9 mouse cellular contexts compared by ENCODE assay signal in the genomic region with DNA sequence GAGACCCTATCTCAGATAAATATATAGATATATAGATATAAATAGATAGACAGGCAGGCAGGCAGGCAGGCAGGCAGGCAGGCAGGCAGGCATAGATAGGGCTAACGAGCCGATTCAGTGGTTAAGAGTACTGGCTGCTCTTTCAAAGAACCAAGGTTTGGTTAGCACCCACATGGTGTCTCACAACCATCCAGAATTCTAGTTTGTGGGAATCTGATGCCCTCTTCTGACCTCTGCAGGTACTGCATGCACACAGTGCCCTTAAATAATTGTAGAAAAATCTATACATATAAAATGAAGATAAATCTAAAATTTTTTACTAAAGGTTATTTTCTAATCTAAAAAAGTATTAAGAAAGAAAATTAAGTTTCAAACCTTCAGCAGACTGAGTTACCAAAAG. TPM values are rescaled to one million over a fixed set of nuclear protein-coding genes. Genes with fewer than 3 reads are reported as not detected.
DNase-seq lines count a peak whose midpoint lies in the region; ATAC-seq and TF ChIP-seq lines count a peak whose summit lies in the region.
"Had no signal": no experiment of that assay in that cellular context is flagged by ENCODE, and none has a peak within 500 bp of the region (broad histone marks: within the 10 kb centered on the region; RNA-seq: fewer than 3 reads in every experiment).

No protein-coding gene starts in this region.

- no peak overlapping the region for H3K27ac ChIP-seq in kidney, postnatal 0 days
- H3K27ac ChIP-seq in kidney, embryonic 15.5 days = no peak overlapping the region
- no peak overlapping the region for H3K27ac ChIP-seq in embryonic facial prominence, embryonic 11.5 days (replicated peaks; ENCODE audit: low read depth, low read length)
- H3K27ac ChIP-seq: embryonic facial prominence, embryonic 13.5 days had no signal

- ATAC-seq in kidney, postnatal 0 days (replicated peaks; ENCODE audit: low FRiP score, low read depth) = no peak
- ATAC-seq in kidney, embryonic 15.5 days (replicated peaks; ENCODE audit: low FRiP score) = no peak
- ATAC-seq in embryonic facial prominence, embryonic 11.5 days (replicated peaks; ENCODE audit: insufficient number of reproducible peaks, low FRiP score, low TSS enrichment, low read depth) = no peak
- no peak for ATAC-seq in erythroid progenitor cell, adult 5-6 weeks (replicated peaks; ENCODE audit: low FRiP score, poor library complexity, severe bottlenecking)

- H3K4me1 ChIP-seq in kidney, postnatal 0 days (replicated peaks; ENCODE audit: insufficient read depth, low read length) = no peaks in the 10 kb centered on the region
- H3K4me1 ChIP-seq in kidney, embryonic 15.5 days = no peaks in the 10 kb centered on the region
- H3K4me1 ChIP-seq in E14TG2a.4 (replicated peaks; ENCODE audit: low read depth, low read length) = peaks cover 14% of the 10 kb centered on the region
- no peaks in the 10 kb centered on the region for H3K4me1 ChIP-seq in embryonic facial prominence, embryonic 11.5 days (ENCODE audit: control insufficient read depth, insufficient read depth, low read length)
- H3K4me1 ChIP-seq: embryonic facial prominence, embryonic 13.5 days had no signal

- no peaks in the 10 kb centered on the region for H3K27me3 ChIP-seq in kidney, postnatal 0 days (ENCODE audit: insufficient read depth, low read length)
- no peaks in the 10 kb centered on the region for H3K27me3 ChIP-seq in kidney, embryonic 15.5 days
- peaks cover 30% of the 10 kb centered on the region for H3K27me3 ChIP-seq in E14TG2a.4 (ENCODE audit: insufficient read depth, low read length)
- H3K27me3 ChIP-seq in embryonic facial prominence, embryonic 11.5 days (ENCODE audit: control insufficient read depth, insufficient read depth, low read length) = no peaks in the 10 kb centered on the region
- H3K27me3 ChIP-seq: embryonic facial prominence, embryonic 13.5 days had no signal

- peak; percentile 16 for DNase-seq in kidney, postnatal 0 days (ENCODE audit: low spot score)
- peak; percentile 48 for DNase-seq in A20 (ENCODE audit: low read depth, low spot score)
- peak; percentile 35 for DNase-seq in embryonic facial prominence, embryonic 11.5 days (ENCODE audit: low spot score)
- DNase-seq in testis, postnatal 14 days (ENCODE audit: low spot score) = no peak
- DNase-seq in right cerebral cortex, adult 18-20 months = no peak

- peak; percentile 64 for TF ChIP-seq CTCF in kidney, postnatal 0 days (IDR thresholded peaks at IDR 0.05; ENCODE audit: low read depth)
- peak; percentile 78 for TF ChIP-seq CTCF in E14TG2a.4 (conservative IDR thresholded peaks at IDR 0.05; ENCODE audit: low read length)

- no peak overlapping the region for H3K4me2 ChIP-seq in kidney, postnatal 0 days (ENCODE audit: low read length)
- no peak overlapping the region for H3K4me2 ChIP-seq in kidney, embryonic 15.5 days
- H3K4me2 ChIP-seq in embryonic facial prominence, embryonic 11.5 days (ENCODE audit: low read depth, low read length) = no peak overlapping the region
- H3K4me2 ChIP-seq: embryonic facial prominence, embryonic 13.5 days had no signal

- H3K9me3 ChIP-seq in kidney, postnatal 0 days (replicated peaks; ENCODE audit: low read length) = no peaks in the 10 kb centered on the region
- no peaks in the 10 kb centered on the region for H3K9me3 ChIP-seq in kidney, embryonic 15.5 days (replicated peaks)
- H3K9me3 ChIP-seq in E14TG2a.4 (ENCODE audit: low read length) = no peaks in the 10 kb centered on the region
- H3K9me3 ChIP-seq in embryonic facial prominence, embryonic 11.5 days (replicated peaks; ENCODE audit: control insufficient read depth, low read length) = no peaks in the 10 kb centered on the region
- H3K9me3 ChIP-seq: embryonic facial prominence, embryonic 13.5 days had no signal

- no peak overlapping the region for H3K9ac ChIP-seq in kidney, postnatal 0 days (ENCODE audit: low read depth, low read length)
- no peak overlapping the region for H3K9ac ChIP-seq in kidney, embryonic 15.5 days
- no peak overlapping the region for H3K9ac ChIP-seq in embryonic facial prominence, embryonic 11.5 days (replicated peaks; ENCODE audit: low read length)
- H3K9ac ChIP-seq: embryonic facial prominence, embryonic 13.5 days had no signal

- H3K4me3 ChIP-seq in kidney, postnatal 0 days (replicated peaks; ENCODE audit: low read depth, low read length) = no peak overlapping the region
- H3K4me3 ChIP-seq in kidney, embryonic 15.5 days (replicated peaks) = no peak overlapping the region
- no peak overlapping the region for H3K4me3 ChIP-seq in E14TG2a.4 (replicated peaks; ENCODE audit: low read length)
- no peak overlapping the region for H3K4me3 ChIP-seq in embryonic facial prominence, embryonic 11.5 days (ENCODE audit: low read depth, low read length)
- H3K4me3 ChIP-seq: embryonic facial prominence, embryonic 13.5 days had no signal

- 81% methylated on average over 2 of the region's 2 CpGs for WGBS in kidney, postnatal 0 days
- 77% methylated on average over 2 of the region's 2 CpGs for WGBS in kidney, embryonic 15.5 days
- 73% methylated on average over 2 of the region's 2 CpGs for WGBS in embryonic facial prominence, embryonic 11.5 days

- peaks cover 37% of the 10 kb centered on the region for H3K36me3 ChIP-seq in kidney, postnatal 0 days (ENCODE audit: insufficient read depth, low read length)
- H3K36me3 ChIP-seq in kidney, embryonic 15.5 days = peaks cover 69% of the 10 kb centered on the region
- no peaks in the 10 kb centered on the region; the same call in 1 of the 2 replicates for H3K36me3 ChIP-seq in E14TG2a.4 (ENCODE audit: insufficient read depth, low read length)
- H3K36me3 ChIP-seq in embryonic facial prominence, embryonic 11.5 days (replicated peaks; ENCODE audit: control insufficient read depth, insufficient read depth, low read depth, low read length) = peaks cover 3% of the 10 kb centered on the region

RNA-seq across cellular contexts. Expression of gene Vps33a, which starts 45.7 kb away (rescaled TPM):
- polyA plus RNA-seq in kidney, postnatal 0 days (2015; fragmentation: Nextera tagmentation; extraction: Ambion mirVana) = 23.4 and 25.0 TPM in 2 replicates
- polyA plus RNA-seq in kidney, embryonic 15.5 days (2015; fragmentation: Nextera tagmentation; extraction: Ambion mirVana) = 28.9 and 29.7 TPM in 2 replicates
- 27.9 and 31.6 TPM in 2 replicates for polyA plus RNA-seq in embryonic facial prominence, embryonic 11.5 days (2014; fragmentation: Nextera tagmentation; extraction: Ambion mirVana)
- total RNA-seq in erythroid progenitor cell, adult 5-6 weeks (2015; ENCODE audit: low replicate concordance) = 9.4 and 10.9 TPM in 2 replicates
- total RNA-seq in erythroid progenitor cell, adult 5-6 weeks (2017; ENCODE audit: low replicate concordance) = 8.2 and 9.4 TPM in 2 replicates

Comparison
In these comparisons a context has a peak if more than half of its experiments do, and no peak if none do; other contexts are left out.
1. DNase-seq: peak in kidney, postnatal 0 days (single experiment), A20 (single experiment) and embryonic facial prominence, embryonic 11.5 days (single experiment); none in testis, postnatal 14 days (single experiment) and right cerebral cortex, adult 18-20 months (single experiment).